ENCODE assay signal across 25 mouse cellular contexts in the genomic region with DNA sequence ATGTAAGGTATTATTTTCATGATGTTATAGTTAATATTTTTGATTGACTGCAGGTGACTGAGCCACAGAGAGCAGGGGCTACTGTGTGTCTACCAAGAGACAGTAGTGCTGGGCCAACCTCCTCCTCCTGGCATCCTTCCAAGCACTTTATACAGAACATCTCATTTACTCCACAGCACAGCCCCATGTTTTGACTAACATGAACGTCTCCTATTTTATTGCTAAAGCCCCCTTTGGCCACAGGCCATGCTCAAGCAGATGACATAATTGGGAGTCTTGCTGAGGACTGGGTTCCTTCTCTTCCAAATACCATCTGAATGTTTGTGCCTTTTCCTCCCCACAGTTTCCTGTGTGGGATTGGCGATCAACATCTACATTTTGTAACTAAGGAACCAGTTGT.
DNase-seq lines count a peak whose midpoint lies in the region; ATAC-seq and TF ChIP-seq lines count a peak whose summit lies in the region.
"Had no signal": no experiment of that assay in that cellular context is flagged by ENCODE, and none has a peak within 500 bp of the region (broad histone marks: within the 10 kb centered on the region; RNA-seq: fewer than 3 reads in every experiment).

No protein-coding gene starts in this region.

- H3K9ac ChIP-seq in forebrain, embryonic 14.5 days (ENCODE audit: low read length): no peak overlapping the region
- no peak overlapping the region for H3K9ac ChIP-seq in forebrain, embryonic 12.5 days
- H3K9ac ChIP-seq in limb, embryonic 14.5 days (ENCODE audit: low read depth, low read length, severe bottlenecking): no peak overlapping the region
- H3K9ac ChIP-seq: embryonic facial prominence, embryonic 13.5 days; heart, embryonic 12.5 days; limb, embryonic 12.5 days; liver, embryonic 13.5 days had no signal

- no peak overlapping the region for H3K4me2 ChIP-seq in forebrain, embryonic 14.5 days (ENCODE audit: low read length)
- H3K4me2 ChIP-seq in forebrain, embryonic 12.5 days: no peak overlapping the region
- H3K4me2 ChIP-seq in limb, embryonic 14.5 days (replicated peaks; ENCODE audit: low read depth, low read length, severe bottlenecking): no peak overlapping the region
- H3K4me2 ChIP-seq: embryonic facial prominence, embryonic 13.5 days; heart, embryonic 12.5 days; limb, embryonic 12.5 days; liver, embryonic 13.5 days had no signal

- no peaks in the 10 kb centered on the region for H3K36me3 ChIP-seq in forebrain, embryonic 14.5 days (ENCODE audit: control insufficient read depth, insufficient read depth, low read length)
- H3K36me3 ChIP-seq in forebrain, embryonic 12.5 days (replicated peaks): no peaks in the 10 kb centered on the region
- H3K36me3 ChIP-seq in limb, embryonic 14.5 days (ENCODE audit: control insufficient read depth, insufficient read depth, low read length): no peaks in the 10 kb centered on the region
- no peaks in the 10 kb centered on the region for H3K36me3 ChIP-seq in limb, embryonic 10.5 days
- H3K36me3 ChIP-seq in kidney, adult 2 months (ENCODE audit: control insufficient read depth, insufficient read depth, low read length): no peaks in the 10 kb centered on the region
- H3K36me3 ChIP-seq: embryonic facial prominence, embryonic 13.5 days; heart, embryonic 12.5 days; hindbrain, embryonic 10.5 days; limb, embryonic 12.5 days; liver, embryonic 13.5 days had no signal

- no peak overlapping the region for H3K27ac ChIP-seq in forebrain, embryonic 14.5 days (ENCODE audit: low read depth, low read length)
- no peak overlapping the region for H3K27ac ChIP-seq in forebrain, embryonic 12.5 days
- no peak overlapping the region for H3K27ac ChIP-seq in limb, embryonic 14.5 days (replicated peaks; ENCODE audit: low read depth, low read length)
- H3K27ac ChIP-seq in limb, embryonic 10.5 days: no peak overlapping the region
- H3K27ac ChIP-seq in kidney, adult 2 months (ENCODE audit: insufficient read depth, low read depth, low read length): no peak overlapping the region
- H3K27ac ChIP-seq: embryonic facial prominence, embryonic 13.5 days; hindbrain, embryonic 10.5 days; kidney, postnatal 0 days; limb, embryonic 12.5 days; liver, embryonic 13.5 days; macrophage had no signal

- no peak for TF ChIP-seq POLR2A in limb, embryonic 14.5 days (IDR thresholded peaks at IDR 0.05; ENCODE audit: borderline replicate concordance, extremely low read depth, insufficient read depth, insufficient read length)
- no peak for TF ChIP-seq POLR2A in kidney, adult 2 months (IDR thresholded peaks at IDR 0.05; ENCODE audit: low read depth, low read length)

- peaks cover 12% of the 10 kb centered on the region; the same call in 1 of the 2 replicates for H3K4me1 ChIP-seq in forebrain, embryonic 14.5 days (ENCODE audit: control insufficient read depth, insufficient read depth, low read length)
- H3K4me1 ChIP-seq in forebrain, embryonic 12.5 days: no peaks in the 10 kb centered on the region
- peaks cover 14% of the 10 kb centered on the region for H3K4me1 ChIP-seq in limb, embryonic 14.5 days (ENCODE audit: control insufficient read depth, insufficient read depth, low read length)
- H3K4me1 ChIP-seq in limb, embryonic 10.5 days: peaks cover 30% of the 10 kb centered on the region
- H3K4me1 ChIP-seq in kidney, adult 2 months (ENCODE audit: control insufficient read depth, insufficient read depth, low read length): no peaks in the 10 kb centered on the region
- H3K4me1 ChIP-seq: liver, embryonic 13.5 days had no signal

- H3K27me3 ChIP-seq in forebrain, embryonic 14.5 days (replicated peaks; ENCODE audit: control insufficient read depth, insufficient read depth, low read length): no peaks in the 10 kb centered on the region
- no peaks in the 10 kb centered on the region for H3K27me3 ChIP-seq in forebrain, embryonic 12.5 days
- H3K27me3 ChIP-seq in limb, embryonic 14.5 days (ENCODE audit: control insufficient read depth, insufficient read depth, low read length): no peaks in the 10 kb centered on the region
- no peaks in the 10 kb centered on the region for H3K27me3 ChIP-seq in limb, embryonic 10.5 days (ENCODE audit: low read depth, poor library complexity, severe bottlenecking)
- no peaks in the 10 kb centered on the region for H3K27me3 ChIP-seq in kidney, adult 2 months (replicated peaks; ENCODE audit: control insufficient read depth, insufficient read depth, low read length)
- H3K27me3 ChIP-seq: liver, embryonic 13.5 days had no signal

- peak; percentile 66 for ATAC-seq in forebrain, embryonic 14.5 days
- ATAC-seq in forebrain, embryonic 12.5 days (ENCODE audit: low FRiP score): no peak
- ATAC-seq in limb, embryonic 14.5 days (ENCODE audit: low FRiP score, low read depth): no peak

- no peak for TF ChIP-seq CTCF in kidney, adult 2 months (conservative IDR thresholded peaks at IDR 0.05; ENCODE audit: insufficient read depth, insufficient read length, low read depth, low read length)

- WGBS in forebrain, embryonic 14.5 days: 24% methylated on average over 2 of the region's 2 CpGs
- WGBS in forebrain, embryonic 12.5 days: 55% methylated on average over 2 of the region's 2 CpGs
- WGBS in limb, embryonic 14.5 days: 44% methylated on average over 2 of the region's 2 CpGs
- WGBS in limb, embryonic 10.5 days: 88% methylated on average over 2 of the region's 2 CpGs
- 62% methylated on average over 2 of the region's 2 CpGs for whole genome bisulfite sequencing in kidney, adult 2 months

- peak; percentile 82 for DNase-seq in forebrain, embryonic 14.5 days (ENCODE audit: low spot score)
- DNase-seq in limb, embryonic 14.5 days (ENCODE audit: low spot score): peak; percentile 34
- DNase-seq in limb, embryonic 10.5 days (ENCODE audit: low spot score): no peak
- DNase-seq in right cerebral cortex, postnatal 10 days (ENCODE audit: low spot score in 2 of 2): peak; percentile 41 to 45
- DNase-seq in right cerebral cortex, postnatal 25 days: no peak
- peak; percentile 44 to 68 for DNase-seq in lung, postnatal 4 days
- DNase-seq in kidney, adult 2 months: no peak
- DNase-seq: adrenal gland, postnatal 25 days; cerebellum, adult 11 months; cerebellum, adult 9-11 months; gastrocnemius, postnatal 25 days; heart, adult 18-20 months; heart, postnatal 10 days; kidney, adult 18-20 months; layer of hippocampus, adult 9-11 months; liver, embryonic 13.5 days; right cerebral cortex, postnatal 14 days; spleen, adult 18-20 months had no signal

- no peaks in the 10 kb centered on the region for H3K9me3 ChIP-seq in forebrain, embryonic 14.5 days (replicated peaks; ENCODE audit: control insufficient read depth, low read length)
- H3K9me3 ChIP-seq in forebrain, embryonic 12.5 days: no peaks in the 10 kb centered on the region
- H3K9me3 ChIP-seq in limb, embryonic 14.5 days (ENCODE audit: control insufficient read depth, low read length): no peaks in the 10 kb centered on the region
- no peaks in the 10 kb centered on the region for H3K9me3 ChIP-seq in limb, embryonic 10.5 days (replicated peaks)
- H3K9me3 ChIP-seq: embryonic facial prominence, embryonic 13.5 days; heart, embryonic 12.5 days; hindbrain, embryonic 10.5 days; limb, embryonic 12.5 days; liver, embryonic 13.5 days had no signal

- no peak overlapping the region for H3K4me3 ChIP-seq in forebrain, embryonic 14.5 days (ENCODE audit: low read depth, low read length)
- no peak overlapping the region for H3K4me3 ChIP-seq in forebrain, embryonic 12.5 days (replicated peaks)
- H3K4me3 ChIP-seq in limb, embryonic 14.5 days (replicated peaks; ENCODE audit: low read length): no peak overlapping the region
- H3K4me3 ChIP-seq in limb, embryonic 10.5 days: no peak overlapping the region
- H3K4me3 ChIP-seq in kidney, adult 2 months (ENCODE audit: insufficient read depth, low read depth, low read length): no peak overlapping the region
- H3K4me3 ChIP-seq: embryonic facial prominence, embryonic 13.5 days; heart, embryonic 12.5 days; hindbrain, embryonic 10.5 days; limb, embryonic 12.5 days; liver, embryonic 13.5 days had no signal

Comparison
In these comparisons a context has a peak if more than half of its experiments do, and no peak if none do; other contexts are left out.
1. DNase-seq: peak in forebrain, embryonic 14.5 days (single experiment), limb, embryonic 14.5 days (single experiment), right cerebral cortex, postnatal 10 days (2 of 2) and lung, postnatal 4 days (2 of 2); none in limb, embryonic 10.5 days (single experiment), right cerebral cortex, postnatal 25 days (single experiment) and kidney, adult 2 months (single experiment).